Mouse (Mus musculus): ENCODE data around the gene Sox10. TPM values are rescaled to one million over a fixed set of nuclear protein-coding genes. Genes with fewer than 3 reads are reported as not detected.

Sox10 gene
- polyA plus RNA-seq, 1 experiment, result 11.3 TPM

GRCm38 (mm10) chr15:79122119-79122518 is 42.9 kb downstream of the Sox10 start:
- DNase-seq (ENCODE audit: low read depth), result no peak
- TF ChIP-seq POLR2A (IDR thresholded peaks at IDR 0.05; ENCODE audit: borderline replicate concordance, extremely low read depth, insufficient read depth, insufficient read length, poor library complexity, severe bottlenecking) (no peak), CTCF (IDR thresholded peaks at IDR 0.05; ENCODE audit: borderline replicate concordance, extremely low read depth, insufficient read depth, insufficient read length) (no peak)

- DNase-seq (ENCODE audit: low read depth), result no peak
- TF ChIP-seq POLR2A (IDR thresholded peaks at IDR 0.05; ENCODE audit: borderline replicate concordance, extremely low read depth, insufficient read depth, insufficient read length, poor library complexity, severe bottlenecking) (no peak), CTCF (IDR thresholded peaks at IDR 0.05; ENCODE audit: borderline replicate concordance, extremely low read depth, insufficient read depth, insufficient read length) (no peak)
Measured at GRCm38 (mm10) chr15:79119491-79119890, 45.5 kb downstream of the Sox10 start.

GRCm38 (mm10) chr15:79115276-79115675 is 49.8 kb downstream of the Sox10 start:
- no peak for TF ChIP-seq CTCF (IDR thresholded peaks at IDR 0.05; ENCODE audit: borderline replicate concordance, extremely low read depth, insufficient read depth, insufficient read length)
- no peak for TF ChIP-seq POLR2A (IDR thresholded peaks at IDR 0.05; ENCODE audit: borderline replicate concordance, extremely low read depth, insufficient read depth, insufficient read length, poor library complexity, severe bottlenecking)
- DNase-seq (ENCODE audit: low read depth), result no peak

GRCm38 (mm10) chr15:79111774-79112173 is 53.3 kb downstream of the Sox10 start:
- TF ChIP-seq POLR2A (IDR thresholded peaks at IDR 0.05; ENCODE audit: borderline replicate concordance, extremely low read depth, insufficient read depth, insufficient read length, poor library complexity, severe bottlenecking) (no peak), CTCF (IDR thresholded peaks at IDR 0.05; ENCODE audit: borderline replicate concordance, extremely low read depth, insufficient read depth, insufficient read length) (no peak)
- DNase-seq (ENCODE audit: low read depth), result peak; percentile 70

- DNase-seq (ENCODE audit: low read depth), result no peak
- no peak for TF ChIP-seq POLR2A (IDR thresholded peaks at IDR 0.05; ENCODE audit: borderline replicate concordance, extremely low read depth, insufficient read depth, insufficient read length, poor library complexity, severe bottlenecking)
Measured at GRCm38 (mm10) chr15:79110528-79110927, 54.5 kb downstream of the Sox10 start.

GRCm38 (mm10) chr15:79110031-79110430 is 55.0 kb downstream of the Sox10 start:
- TF ChIP-seq CTCF (IDR thresholded peaks at IDR 0.05; ENCODE audit: borderline replicate concordance, extremely low read depth, insufficient read depth, insufficient read length), result no peak
- TF ChIP-seq POLR2A (IDR thresholded peaks at IDR 0.05; ENCODE audit: borderline replicate concordance, extremely low read depth, insufficient read depth, insufficient read length, poor library complexity, severe bottlenecking), result no peak
- DNase-seq (ENCODE audit: low read depth), result peak; percentile 2

- TF ChIP-seq CTCF (IDR thresholded peaks at IDR 0.05; ENCODE audit: borderline replicate concordance, extremely low read depth, insufficient read depth, insufficient read length) (no peak), POLR2A (IDR thresholded peaks at IDR 0.05; ENCODE audit: borderline replicate concordance, extremely low read depth, insufficient read depth, insufficient read length, poor library complexity, severe bottlenecking) (0 out of 2 replicates have a peak, but pooled peaks have one; percentile 5)
- DNase-seq (ENCODE audit: low read depth), result peak; percentile 32
Measured at GRCm38 (mm10) chr15:79109321-79109934, 55.6 kb downstream of the Sox10 start.

- peak; percentile 45 for DNase-seq (ENCODE audit: low read depth)
- TF ChIP-seq CTCF (IDR thresholded peaks at IDR 0.05; ENCODE audit: borderline replicate concordance, extremely low read depth, insufficient read depth, insufficient read length) (no peak), POLR2A (IDR thresholded peaks at IDR 0.05; ENCODE audit: borderline replicate concordance, extremely low read depth, insufficient read depth, insufficient read length, poor library complexity, severe bottlenecking) (peak; percentile 29; the same call in 1 of the 2 replicates)
Measured at GRCm38 (mm10) chr15:79108421-79109320, 56.4 kb downstream of the Sox10 start, which contains the start of gene Micall1. Gene Micall1, plus strand, starts transcription at chr15:79108898.

GRCm38 (mm10) chr15:79107966-79108365 is 57.1 kb downstream of the Sox10 start:
- no peak for TF ChIP-seq CTCF (IDR thresholded peaks at IDR 0.05; ENCODE audit: borderline replicate concordance, extremely low read depth, insufficient read depth, insufficient read length)
- TF ChIP-seq POLR2A (IDR thresholded peaks at IDR 0.05; ENCODE audit: borderline replicate concordance, extremely low read depth, insufficient read depth, insufficient read length, poor library complexity, severe bottlenecking), result no peak
- peak; percentile 5 for DNase-seq (ENCODE audit: low read depth)

GRCm38 (mm10) chr15:79105804-79106203 is 59.2 kb downstream of the Sox10 start:
- DNase-seq (ENCODE audit: low read depth), result no peak
- TF ChIP-seq POLR2A (IDR thresholded peaks at IDR 0.05; ENCODE audit: borderline replicate concordance, extremely low read depth, insufficient read depth, insufficient read length, poor library complexity, severe bottlenecking) (no peak), CTCF (IDR thresholded peaks at IDR 0.05; ENCODE audit: borderline replicate concordance, extremely low read depth, insufficient read depth, insufficient read length) (no peak)

Other genes starting within 250 kb of the Sox10 start
- 168 and 194 TPM in 2 replicates for gene Lgals1, start 238.5 kb downstream of the Sox10 start, polyA plus RNA-seq (2012; rRNA removed)
- gene Nol12, start 230.3 kb downstream of the Sox10 start, polyA plus RNA-seq (2012; rRNA removed), result 45.7 and 50.1 TPM in 2 replicates
- gene Triobp, start 217.5 kb downstream of the Sox10 start, polyA plus RNA-seq (2012; rRNA removed), result 51.2 and 74.5 TPM in 2 replicates
- gene H1f0, start 136.8 kb downstream of the Sox10 start, polyA plus RNA-seq (2012; rRNA removed), result 198 and 310 TPM in 2 replicates
- 0.13 and 0.19 TPM in 2 replicates for gene Galr3, start 123.4 kb downstream of the Sox10 start, polyA plus RNA-seq (2012; rRNA removed)
- 60.9 and 85.5 TPM in 2 replicates for gene Ankrd54, start 102.3 kb downstream of the Sox10 start, polyA plus RNA-seq (2012; rRNA removed)
- gene Eif3l, start 90.1 kb downstream of the Sox10 start, polyA plus RNA-seq (2012; rRNA removed), result 180 and 189 TPM in 2 replicates
- gene Micall1, start 56.3 kb downstream of the Sox10 start, polyA plus RNA-seq (2012; rRNA removed), result 22.8 and 35.7 TPM in 2 replicates
- 143 and 166 TPM in 2 replicates for gene Polr2f, start 24.2 kb downstream of the Sox10 start, polyA plus RNA-seq (2012; rRNA removed)
- 14.4 and 15.9 TPM in 2 replicates for gene 1700088E04Rik, start 24.0 kb downstream of the Sox10 start, polyA plus RNA-seq (2012; rRNA removed)
- gene Pick1, start 63.9 kb upstream of the Sox10 start, polyA plus RNA-seq (2012; rRNA removed), result 102 and 109 TPM in 2 replicates
- 1.9 and 2.5 TPM in 2 replicates for gene Gm49486, start 64.2 kb upstream of the Sox10 start, polyA plus RNA-seq (2012; rRNA removed)
- 0.37 and 0.50 TPM in 2 replicates for gene Slc16a8, start 89.5 kb upstream of the Sox10 start, polyA plus RNA-seq (2012; rRNA removed)
- gene Baiap2l2, start 120.3 kb upstream of the Sox10 start, polyA plus RNA-seq (2012; rRNA removed), result 1.8 and 2.9 TPM in 2 replicates
- gene Pla2g6, start 163.2 kb upstream of the Sox10 start, polyA plus RNA-seq (2012; rRNA removed), result 98.9 and 153 TPM in 2 replicates
- 1.8 and 2.6 TPM in 2 replicates for gene Maff, start 181.4 kb upstream of the Sox10 start, polyA plus RNA-seq (2012; rRNA removed)
- gene Tmem184b, start 238.3 kb upstream of the Sox10 start, polyA plus RNA-seq (2012; rRNA removed), result 52.3 and 70.7 TPM in 2 replicates